Mouse (Mus musculus) lung, postnatal 0 days (tissue): ENCODE data around the gene Rassf6.

ENCODE experiments used
- CTCF ChIP-seq: IDR thresholded peaks from 2 replicates; pipeline ENCODE4 v1.5.1; 2016; ENCODE audit warnings: antibody characterized with exemption, mild to moderate bottlenecking
- EP300 ChIP-seq: IDR thresholded peaks from 2 replicates; pipeline ENCODE4 v1.6.1; 2016; ENCODE audit warnings: antibody characterized with exemption, mild to moderate bottlenecking, control low read depth

DNA sequence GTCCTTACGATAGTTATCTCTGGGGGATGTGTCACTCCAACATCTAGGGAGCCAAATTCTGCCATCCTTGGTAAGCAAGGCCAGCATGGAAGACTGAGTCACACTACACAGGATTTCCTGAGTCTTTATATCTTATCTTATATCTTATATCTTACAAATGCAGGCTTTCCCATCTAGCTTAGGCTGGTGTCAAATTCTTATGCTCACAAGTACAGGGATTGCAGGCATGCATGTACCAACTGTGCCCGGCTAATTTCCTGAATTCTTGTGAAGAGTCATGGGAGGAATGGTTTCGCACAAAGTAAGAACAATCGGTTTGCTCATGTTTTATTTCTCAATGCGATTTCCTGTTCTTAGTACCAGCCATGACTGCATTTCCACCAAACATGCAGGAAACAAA is 20.0 kb upstream of the Rassf6 start:
- TF ChIP-seq EP300 (no peak), CTCF (no peak)
